Mouse (Mus musculus): ENCODE measurements around the gene Zdhhc19. TPM values are rescaled to one million over a fixed set of nuclear protein-coding genes. Genes with fewer than 3 reads are reported as not detected.

Zdhhc19 gene
- polyA plus RNA-seq, 1 experiment from 2014 or later: not detected

- no peak for ATAC-seq (ENCODE audit: insufficient number of reproducible peaks, low FRiP score, low TSS enrichment, low read depth)
- Histone ChIP-seq H3K36me3 (no peaks in the 10 kb centered on the region), H3K27ac (replicated peaks) (no peak overlapping the region), H3K4me3 (replicated peaks) (no peak overlapping the region), H3K9ac (no peak overlapping the region), H3K4me1 (peaks cover 16% of the 10 kb centered on the region), H3K4me2 (replicated peaks) (no peak overlapping the region), H3K9me3 (replicated peaks) (no peaks in the 10 kb centered on the region), H3K27me3 (no peaks in the 10 kb centered on the region)
- 78% methylated on average over 12 of the region's 12 CpGs for WGBS
These were observed 21.9 kb downstream of the Zdhhc19 start for GRCm38 (mm10) chr16:32517785-32518481.

DNA sequence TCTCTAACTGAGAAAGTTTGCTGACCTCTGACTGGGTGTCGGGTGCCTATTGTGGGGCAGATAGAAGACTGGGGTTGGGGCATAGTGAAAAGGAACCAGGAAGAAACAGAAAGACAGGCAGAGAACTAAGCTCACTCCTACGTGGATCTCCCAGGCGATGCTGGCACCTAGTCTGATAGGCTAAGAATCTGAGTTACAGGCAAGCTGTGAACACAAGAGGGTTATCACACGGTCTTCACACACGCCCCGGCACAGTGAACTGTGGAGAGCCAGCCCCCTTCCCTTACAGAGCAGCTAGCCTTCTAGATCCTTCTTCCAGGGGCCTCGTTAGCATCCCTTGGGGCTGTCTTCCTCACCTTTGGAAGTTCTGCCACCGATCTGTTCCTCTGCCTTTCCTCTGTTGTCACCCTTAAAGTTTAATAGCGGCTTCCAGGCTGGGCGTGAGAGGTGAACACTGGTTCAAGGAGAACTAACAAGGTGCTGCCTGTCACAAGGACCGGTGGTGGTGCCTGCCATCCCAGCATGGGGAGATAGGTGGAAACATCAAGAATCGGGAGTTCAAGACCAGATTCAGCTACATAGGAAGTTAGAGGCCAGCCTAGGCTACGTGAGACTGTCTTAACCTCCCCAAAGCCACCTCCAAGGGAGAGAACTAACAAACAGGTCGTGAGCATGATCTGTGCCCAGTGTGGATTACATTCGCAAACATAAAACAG lies 23.7 kb downstream of the Zdhhc19 start:
- no peaks in the 10 kb centered on the region for H3K27me3 ChIP-seq
- no peak overlapping the region for H3K4me2 ChIP-seq (replicated peaks)
- 76% methylated on average over 15 of the region's 15 CpGs for WGBS
- H3K27ac ChIP-seq (replicated peaks): peak overlapping the region; percentile 49; the same call in 1 of the 2 replicates
- H3K36me3 ChIP-seq: no peaks in the 10 kb centered on the region
- H3K4me1 ChIP-seq: peaks cover 16% of the 10 kb centered on the region
- no peaks in the 10 kb centered on the region for H3K9me3 ChIP-seq (replicated peaks)
- ATAC-seq (ENCODE audit: insufficient number of reproducible peaks, low FRiP score, low TSS enrichment, low read depth): no peak
- H3K4me3 ChIP-seq (replicated peaks): no peak overlapping the region
- H3K9ac ChIP-seq: no peak overlapping the region

- Histone ChIP-seq H3K4me1 (peaks cover 16% of the 10 kb centered on the region), H3K9me3 (replicated peaks) (no peaks in the 10 kb centered on the region), H3K36me3 (no peaks in the 10 kb centered on the region), H3K4me3 (replicated peaks) (no peak overlapping the region), H3K4me2 (replicated peaks) (no peak overlapping the region), H3K27ac (replicated peaks) (peak overlapping the region; percentile 49; the same call in 1 of the 2 replicates), H3K27me3 (no peaks in the 10 kb centered on the region), H3K9ac (no peak overlapping the region)
- ATAC-seq (ENCODE audit: insufficient number of reproducible peaks, low FRiP score, low TSS enrichment, low read depth): peak; percentile 36; the same call in 1 of the 2 replicates
- 15% methylated on average over 9 of the region's 9 CpGs for WGBS
These were observed 24.3 kb downstream of the Zdhhc19 start for GRCm38 (mm10) chr16:32520372-32520748.

DNA sequence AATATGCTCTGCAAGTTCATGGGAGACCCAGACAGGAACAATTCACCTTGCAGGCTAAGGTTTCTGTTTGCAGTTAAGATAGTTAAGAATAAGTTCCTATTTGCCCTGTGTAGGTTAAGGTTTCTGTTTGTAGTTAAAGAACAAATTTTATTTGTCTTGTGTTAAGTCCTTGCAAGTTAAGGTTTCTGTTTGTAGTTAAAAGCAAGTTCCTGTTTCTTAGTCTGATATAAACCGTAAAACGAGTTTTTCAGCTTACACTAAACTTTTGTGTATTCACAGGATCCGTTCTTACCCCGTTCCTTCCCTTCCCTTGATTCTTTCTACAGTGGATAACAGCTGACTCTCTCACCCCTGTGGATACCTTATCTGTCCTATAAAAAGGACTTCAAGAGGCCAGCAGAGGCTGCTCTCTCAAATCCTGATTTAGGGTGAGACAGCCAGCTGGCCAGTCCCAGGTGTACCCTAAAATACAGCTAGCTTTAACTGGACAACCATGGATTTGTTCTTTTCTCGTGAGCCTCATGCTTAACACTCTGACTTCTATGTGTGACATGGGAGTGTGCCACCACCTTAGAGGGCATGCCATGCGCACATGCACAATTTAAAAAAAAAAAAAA lies 26.6 kb downstream of the Zdhhc19 start:
- WGBS: 60% methylated on average over 6 of the region's 6 CpGs
- Histone ChIP-seq H3K9ac (no peak overlapping the region), H3K36me3 (no peaks in the 10 kb centered on the region), H3K27me3 (no peaks in the 10 kb centered on the region), H3K4me1 (peaks cover 4% of the 10 kb centered on the region; the same call in 1 of the 2 replicates), H3K4me2 (replicated peaks) (no peak overlapping the region), H3K4me3 (replicated peaks) (no peak overlapping the region), H3K9me3 (replicated peaks) (no peaks in the 10 kb centered on the region), H3K27ac (replicated peaks) (no peak overlapping the region)
- no peak for ATAC-seq (ENCODE audit: insufficient number of reproducible peaks, low FRiP score, low TSS enrichment, low read depth)

DNA sequence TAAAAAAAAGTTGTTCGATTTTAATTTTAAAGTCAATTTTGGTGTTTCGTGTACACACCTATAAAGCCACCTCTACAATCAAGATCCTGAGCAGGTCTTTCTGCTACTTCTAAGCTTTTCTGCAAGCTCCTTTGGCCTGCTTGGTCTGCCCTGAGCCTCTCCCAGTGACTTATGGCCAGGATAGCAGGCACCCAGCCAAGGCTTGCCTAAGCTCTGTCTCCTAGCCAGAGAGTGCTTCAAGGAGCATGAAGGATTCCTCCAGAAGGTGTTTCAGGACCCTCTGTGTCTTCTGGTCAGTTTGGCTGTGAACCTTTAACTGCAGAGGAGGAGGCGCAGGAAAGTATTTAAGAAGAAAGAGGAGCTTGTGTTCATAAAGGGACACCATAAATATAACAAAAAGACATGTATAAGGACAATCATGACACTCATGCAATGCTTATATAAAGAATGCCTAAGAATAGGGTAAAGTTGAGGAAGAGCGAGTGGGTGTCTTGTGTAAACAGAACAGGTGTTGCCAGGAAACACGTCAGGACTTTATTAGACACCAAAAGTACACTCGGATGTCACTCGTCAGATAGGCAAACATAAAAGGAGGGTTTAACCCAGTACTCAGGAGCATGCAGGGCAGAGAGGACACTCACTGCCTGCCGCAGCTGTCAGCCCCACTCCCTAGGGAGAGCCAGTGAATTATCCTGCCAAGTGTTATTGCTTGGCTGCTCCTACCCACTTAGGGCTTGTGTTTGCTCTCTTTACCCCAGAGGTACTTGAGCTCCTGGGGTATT lies 27.6 kb downstream of the Zdhhc19 start:
- 57% methylated on average over 8 of the region's 8 CpGs for WGBS

DNA sequence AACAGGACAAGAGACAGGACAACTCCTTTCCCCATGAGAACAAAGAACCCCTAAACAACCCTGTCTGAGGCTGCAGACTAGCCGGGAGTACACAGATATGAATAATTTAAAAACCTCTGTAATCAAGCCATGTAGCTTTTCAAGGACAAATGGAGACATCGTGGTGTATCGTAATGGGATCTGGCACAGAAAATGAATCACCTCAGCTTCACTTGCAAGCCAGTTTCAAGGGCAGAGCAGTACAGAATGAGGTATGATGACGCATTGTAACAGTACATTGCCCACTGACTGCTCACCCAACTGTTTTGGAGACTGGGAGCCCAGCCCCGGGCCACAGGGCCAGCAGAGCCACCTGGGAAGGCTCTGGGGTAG lies 28.2 kb downstream of the Zdhhc19 start:
- no peak overlapping the region for H3K9ac ChIP-seq
- no peaks in the 10 kb centered on the region for H3K36me3 ChIP-seq
- H3K9me3 ChIP-seq (replicated peaks): no peaks in the 10 kb centered on the region
- H3K4me2 ChIP-seq (replicated peaks): no peak overlapping the region
- no peak overlapping the region for H3K4me3 ChIP-seq (replicated peaks)
- no peak overlapping the region; the same call in 1 of the 2 replicates for H3K27ac ChIP-seq (replicated peaks)
- H3K27me3 ChIP-seq: no peaks in the 10 kb centered on the region
- H3K4me1 ChIP-seq: peaks cover 4% of the 10 kb centered on the region; the same call in 1 of the 2 replicates
- ATAC-seq (ENCODE audit: insufficient number of reproducible peaks, low FRiP score, low TSS enrichment, low read depth): no peak
- 62% methylated on average over 5 of the region's 5 CpGs for WGBS

More for the DNA sequence above, 27.6 kb downstream of the Zdhhc19 start:
- Histone ChIP-seq H3K4me3 (replicated peaks) (no peak overlapping the region), H3K9ac (no peak overlapping the region), H3K27ac (replicated peaks) (no peak overlapping the region; the same call in 1 of the 2 replicates), H3K4me2 (replicated peaks) (no peak overlapping the region), H3K9me3 (replicated peaks) (no peaks in the 10 kb centered on the region), H3K4me1 (peaks cover 4% of the 10 kb centered on the region; the same call in 1 of the 2 replicates), H3K27me3 (no peaks in the 10 kb centered on the region), H3K36me3 (no peaks in the 10 kb centered on the region)
- ATAC-seq (ENCODE audit: insufficient number of reproducible peaks, low FRiP score, low TSS enrichment, low read depth): 0 out of 2 replicates have a peak, but pooled peaks have one; percentile 63

DNA sequence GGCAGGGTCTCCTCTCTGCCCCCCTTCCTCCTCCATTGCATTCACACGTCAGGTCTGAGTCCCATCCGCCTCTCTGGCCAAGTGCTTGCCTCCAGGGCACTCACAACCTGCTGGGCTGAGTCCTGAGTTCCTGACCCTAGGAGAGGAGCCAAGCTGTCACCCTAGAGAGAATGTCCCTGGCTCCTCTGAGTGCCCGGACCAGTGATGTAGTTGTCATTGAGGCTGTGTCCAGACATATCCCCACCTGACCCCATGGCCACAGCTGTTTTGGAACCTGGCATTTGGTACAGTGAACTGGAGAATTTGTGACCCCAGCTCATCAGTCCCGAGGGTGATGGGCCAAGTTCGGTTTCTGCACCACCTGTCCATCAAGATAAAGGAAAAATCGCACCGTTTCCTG lies 30.8 kb downstream of the Zdhhc19 start:
- H3K4me2 ChIP-seq (replicated peaks): no peak overlapping the region
- H3K9me3 ChIP-seq (replicated peaks): no peaks in the 10 kb centered on the region
- H3K4me1 ChIP-seq: no peaks in the 10 kb centered on the region
- H3K27me3 ChIP-seq: no peaks in the 10 kb centered on the region
- WGBS: 57% methylated on average over 7 of the region's 7 CpGs
- no peak overlapping the region for H3K9ac ChIP-seq
- no peaks in the 10 kb centered on the region for H3K36me3 ChIP-seq
- no peak for ATAC-seq (ENCODE audit: insufficient number of reproducible peaks, low FRiP score, low TSS enrichment, low read depth)
- H3K4me3 ChIP-seq (replicated peaks): no peak overlapping the region
- H3K27ac ChIP-seq (replicated peaks): no peak overlapping the region

- Histone ChIP-seq H3K27me3 (no peaks in the 10 kb centered on the region), H3K9me3 (replicated peaks) (no peaks in the 10 kb centered on the region), H3K4me3 (replicated peaks) (no peak overlapping the region), H3K27ac (replicated peaks) (no peak overlapping the region), H3K4me2 (replicated peaks) (no peak overlapping the region), H3K36me3 (no peaks in the 10 kb centered on the region), H3K4me1 (no peaks in the 10 kb centered on the region), H3K9ac (no peak overlapping the region)
- WGBS: 58% methylated on average over 18 of the region's 18 CpGs
- ATAC-seq (ENCODE audit: insufficient number of reproducible peaks, low FRiP score, low TSS enrichment, low read depth): no peak
These were observed 37.1 kb downstream of the Zdhhc19 start for GRCm38 (mm10) chr16:32532878-32533826.

DNA sequence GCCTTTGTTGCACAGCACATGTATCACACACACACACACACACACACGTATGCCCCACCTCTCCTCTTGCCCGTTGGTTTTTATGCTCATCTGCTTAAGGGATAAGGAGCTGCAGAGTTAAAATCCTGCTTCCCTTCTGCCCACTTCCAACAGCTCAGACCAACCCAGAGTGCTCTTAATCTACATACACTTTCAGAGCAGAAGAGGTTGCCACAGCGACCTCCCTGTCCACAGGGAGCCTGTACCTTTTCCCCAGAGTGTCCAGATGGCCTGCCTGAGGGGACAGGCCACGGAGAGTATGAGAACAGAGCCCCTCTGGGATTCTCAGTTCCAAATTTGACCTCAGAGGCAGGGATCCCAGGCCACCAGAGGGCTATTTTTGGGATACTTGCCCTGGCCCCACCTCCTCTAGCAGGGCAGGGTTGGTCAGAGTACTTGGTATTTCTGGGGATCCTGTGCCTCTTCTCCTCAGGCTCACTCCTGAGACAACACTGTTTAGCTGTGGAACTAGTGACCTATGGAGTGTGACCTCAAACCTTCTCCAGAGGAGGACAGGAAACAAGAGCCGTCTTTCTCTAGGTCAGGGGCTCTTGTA lies 39.2 kb downstream of the Zdhhc19 start:
- WGBS: 26% methylated on average over 5 of the region's 5 CpGs
- no peak overlapping the region for H3K4me2 ChIP-seq (replicated peaks)
- ATAC-seq (ENCODE audit: insufficient number of reproducible peaks, low FRiP score, low TSS enrichment, low read depth): no peak
- H3K27me3 ChIP-seq: no peaks in the 10 kb centered on the region
- no peak overlapping the region for H3K27ac ChIP-seq (replicated peaks)
- H3K4me1 ChIP-seq: no peaks in the 10 kb centered on the region
- H3K4me3 ChIP-seq (replicated peaks): no peak overlapping the region
- no peaks in the 10 kb centered on the region for H3K36me3 ChIP-seq
- no peaks in the 10 kb centered on the region for H3K9me3 ChIP-seq (replicated peaks)
- no peak overlapping the region for H3K9ac ChIP-seq

All from embryonic facial prominence, embryonic 15.5 days (tissue).